Mouse (Mus musculus) heart, postnatal 14 days (tissue): Measurements from ENCODE around the gene Ipcef1. TPM values are rescaled to one million over a fixed set of nuclear protein-coding genes. Genes with fewer than 3 reads are reported as not detected.

Experiments used
- DNase-seq, 2 experiments: peaks; one replicate each; pipeline ENCODE4 v3.0.0; 2021 to 2022
- intact Hi-C: fragments of 180-260 bp; cut with DNase I; formaldehyde crosslinking; loops from one replicate; pipeline ENCODE4 v1.15.1; 2025
- total RNA-seq, 2 experiments: library from RNA; stranded (reverse); gene quantifications; 2 replicates each; pipeline ENCODE4 v1.2.3; 2021

Gene Ipcef1
- total RNA-seq, 2 experiments from 2014 or later, result 0.49 to 0.50 TPM

GRCm38 (mm10) chr10:6979789-6980188 is 72.5 kb downstream of the Ipcef1 start:
- DNase-seq, result no peak
- intact Hi-C loops, result no loop called here

- intact Hi-C loops, result no loop called here
- DNase-seq, result no peak
Observed at GRCm38 (mm10) chr10:6979216-6979615, 73.1 kb downstream of the Ipcef1 start.

- DNase-seq, result no peak
- intact Hi-C loops, result no loop called here
Observed at GRCm38 (mm10) chr10:6978733-6979132, 73.5 kb downstream of the Ipcef1 start.

GRCm38 (mm10) chr10:6977843-6978242 is 74.4 kb downstream of the Ipcef1 start:
- intact Hi-C loops, result no loop called here
- no peak for DNase-seq

- intact Hi-C loops, result no loop called here
- DNase-seq, result no peak
Observed at GRCm38 (mm10) chr10:6968334-6968733, 83.9 kb downstream of the Ipcef1 start.

- intact Hi-C loops, result no loop called here
- no peak for DNase-seq
Observed at GRCm38 (mm10) chr10:6967588-6968242, 84.6 kb downstream of the Ipcef1 start.

GRCm38 (mm10) chr10:6958791-6959190 is 93.5 kb downstream of the Ipcef1 start:
- intact Hi-C loops, result no loop called here
- DNase-seq, result no peak

- intact Hi-C loops, result no loop called here
- no peak for DNase-seq
Observed at GRCm38 (mm10) chr10:6956357-6956756, 95.9 kb downstream of the Ipcef1 start.

- intact Hi-C loops, result no loop called here
- DNase-seq, result no peak
Observed at GRCm38 (mm10) chr10:6954533-6954932, 97.7 kb downstream of the Ipcef1 start.

GRCm38 (mm10) chr10:6953115-6953514 is 99.2 kb downstream of the Ipcef1 start:
- DNase-seq, result no peak
- intact Hi-C loops, result no loop called here

- no peak for DNase-seq
- intact Hi-C loops, result no loop called here
Observed at GRCm38 (mm10) chr10:6936671-6937425, 115.4 kb downstream of the Ipcef1 start.

- DNase-seq, result no peak
- intact Hi-C loops, result no loop called here
Observed at GRCm38 (mm10) chr10:6934776-6935175, 117.5 kb downstream of the Ipcef1 start.

- intact Hi-C loops, result no loop called here
- DNase-seq, result no peak
Observed at GRCm38 (mm10) chr10:6930889-6931288, 121.4 kb downstream of the Ipcef1 start.

- intact Hi-C loops, result no loop called here
- DNase-seq, result no peak
Observed at GRCm38 (mm10) chr10:6930398-6930797, 121.9 kb downstream of the Ipcef1 start.

- intact Hi-C loops, result no loop called here
- DNase-seq, result no peak
Observed at GRCm38 (mm10) chr10:6928905-6929304, 123.4 kb downstream of the Ipcef1 start.

- DNase-seq, result no peak
- intact Hi-C loops, result no loop called here
Observed at GRCm38 (mm10) chr10:6927600-6928223, 124.6 kb downstream of the Ipcef1 start.

- no peak for DNase-seq
- intact Hi-C loops, result no loop called here
Observed at GRCm38 (mm10) chr10:6926724-6927123, 125.6 kb downstream of the Ipcef1 start.

GRCm38 (mm10) chr10:6916545-6917257 is 135.6 kb downstream of the Ipcef1 start:
- intact Hi-C loops, result no loop called here
- peak; percentile 5 to 22 for DNase-seq

GRCm38 (mm10) chr10:6915991-6916390 is 136.3 kb downstream of the Ipcef1 start:
- DNase-seq, result no peak
- intact Hi-C loops, result no loop called here

GRCm38 (mm10) chr10:6909763-6910162 is 142.5 kb downstream of the Ipcef1 start:
- no peak for DNase-seq
- intact Hi-C loops, result no loop called here

GRCm38 (mm10) chr10:6901819-6902393 is 150.4 kb downstream of the Ipcef1 start:
- no peak for DNase-seq
- intact Hi-C loops, result no loop called here
